Mouse (Mus musculus) lung, postnatal 0 days (tissue): ENCODE results near the gene Wwc2. TPM values are rescaled to one million over a fixed set of nuclear protein-coding genes. Genes with fewer than 3 reads are reported as not detected.
A peak's percentile ranks its signal among the peaks of the same experiment; 100 is the strongest.

Source experiments
- ATAC-seq: fragments of 200-750 bp; cut with Nextera tagmentation; 2 replicates; pipeline ENCODE4 v1.8.0; 2017; ENCODE audit warnings: moderate library complexity
- DNase-seq: peaks from one replicate; pipeline ENCODE4 v3.0.0-alpha.2; 2016; ENCODE audit warnings: low spot score
- H3K27ac ChIP-seq: fragments of 300-500 bp; sonication (generic); 2 replicates; pipeline ENCODE4 v1.5.1; 2014; ENCODE audit warnings: antibody characterized with exemption, mild to moderate bottlenecking, low read length, mixed read lengths
- H3K27me3 ChIP-seq: fragments of 300-500 bp; sonication (generic); replicated peaks from 2 replicates; pipeline ENCODE4 v1.6.1; 2014; ENCODE audit warnings: low read length, mixed read lengths; ENCODE audit not compliant: insufficient read depth
- H3K36me3 ChIP-seq: fragments of 300-500 bp; sonication (generic); 2 replicates; pipeline ENCODE4 v1.6.1; 2014; ENCODE audit warnings: low read length, mixed read lengths; ENCODE audit not compliant: insufficient read depth
- H3K4me1 ChIP-seq: fragments of 300-500 bp; sonication (generic); 2 replicates; pipeline ENCODE4 v1.6.1; 2014; ENCODE audit warnings: antibody characterized with exemption, low read depth, low read length, mixed read lengths; ENCODE audit not compliant: insufficient read depth
- H3K4me2 ChIP-seq: fragments of 300-500 bp; sonication (generic); replicated peaks from 2 replicates; pipeline ENCODE4 v1.6.1; 2014; ENCODE audit warnings: low read depth, mild to moderate bottlenecking, low read length, moderate library complexity, mixed read lengths
- H3K4me3 ChIP-seq: fragments of 300-500 bp; sonication (generic); 2 replicates; pipeline ENCODE4 v1.5.1; 2014; ENCODE audit warnings: low read depth, low read length
- H3K9ac ChIP-seq: fragments of 300-500 bp; sonication (generic); replicated peaks from 2 replicates; pipeline ENCODE4 v1.6.1; 2014; ENCODE audit warnings: low read depth, mild to moderate bottlenecking
- H3K9me3 ChIP-seq: fragments of 300-500 bp; sonication (generic); 2 replicates; pipeline ENCODE4 v1.6.1; 2016; ENCODE audit warnings: low read length, mixed read lengths
- CTCF ChIP-seq: IDR thresholded peaks from 2 replicates; pipeline ENCODE4 v1.5.1; 2016; ENCODE audit warnings: antibody characterized with exemption, mild to moderate bottlenecking
- EP300 ChIP-seq: IDR thresholded peaks from 2 replicates; pipeline ENCODE4 v1.6.1; 2016; ENCODE audit warnings: antibody characterized with exemption, mild to moderate bottlenecking, control low read depth
- WGBS: fragments of 180-500 bp; shearing (Covaris S2); extraction: QIAGEN DNeasy Blood & Tissue Kit; methylation state at CpG from one replicate; pipeline ENCODE4 v1.1.7; 2014; 5-methylcytosine and 5-hydroxymethylcytosine counted together
- polyA plus RNA-seq: library from polyadenylated mRNA; unstranded; fragments of >200 nt; fragmentation: Nextera tagmentation; extraction: Ambion mirVana; gene quantifications from 2 replicates; pipeline ENCODE4 v1.2.1, GENCODE M21; 2015

The Wwc2 gene
- polyA plus RNA-seq, 1 experiment from 2014 or later: 19.1 TPM

DNA sequence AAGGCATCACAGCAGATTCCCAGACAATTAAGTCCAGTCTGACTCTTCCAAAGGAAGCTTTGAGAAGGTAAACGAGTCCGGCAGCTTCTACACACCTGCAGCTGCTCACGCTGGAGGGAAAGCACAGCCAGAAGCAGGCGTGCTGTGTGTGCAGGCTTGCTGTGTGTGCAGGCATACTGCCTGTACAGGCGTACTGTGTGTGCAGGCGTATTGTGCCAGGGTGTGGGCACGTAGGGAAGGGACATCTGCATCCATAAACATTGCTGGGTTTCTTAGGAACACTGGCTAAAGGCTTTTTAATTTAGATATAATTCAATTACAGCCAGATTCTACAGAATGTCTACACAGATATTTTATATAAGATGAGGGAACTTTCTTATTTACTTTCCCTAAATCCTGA is 59.4 kb downstream of the Wwc2 start:
- Histone ChIP-seq H3K9me3 (no peaks in the 10 kb centered on the region), H3K4me2 (no peak overlapping the region), H3K27ac (no peak overlapping the region), H3K4me1 (peaks cover 9% of the 10 kb centered on the region; the same call in 1 of the 2 replicates), H3K27me3 (no peaks in the 10 kb centered on the region), H3K4me3 (no peak overlapping the region), H3K9ac (no peak overlapping the region), H3K36me3 (no peaks in the 10 kb centered on the region)
- ATAC-seq (no peak), DNase-seq (no peak)
- WGBS: 65% methylated on average over 7 of the region's 7 CpGs
- no peak for TF ChIP-seq EP300
- TF ChIP-seq CTCF: no peak

DNA sequence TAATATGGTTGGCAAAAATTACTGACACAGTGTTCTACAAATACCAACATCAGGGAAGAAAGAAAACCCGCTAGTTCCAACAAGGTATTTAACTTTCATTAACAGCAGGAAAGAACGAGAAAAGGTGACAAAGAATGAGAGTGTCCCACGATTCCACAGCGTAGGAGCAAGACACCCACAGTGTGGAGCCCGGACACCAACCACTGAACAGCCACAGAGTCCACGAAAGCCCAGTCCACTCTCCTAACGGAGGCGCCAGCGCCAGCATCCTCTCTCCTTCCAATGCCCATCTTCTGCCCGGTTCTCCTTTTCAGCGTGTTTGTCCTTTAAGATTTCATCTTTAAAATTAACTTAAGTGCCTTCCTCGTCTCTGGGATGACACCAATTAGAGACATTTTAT is 61.1 kb downstream of the Wwc2 start:
- Histone ChIP-seq H3K4me3 (no peak overlapping the region), H3K4me1 (peaks cover 9% of the 10 kb centered on the region; the same call in 1 of the 2 replicates), H3K27me3 (no peaks in the 10 kb centered on the region), H3K36me3 (no peaks in the 10 kb centered on the region), H3K9ac (no peak overlapping the region), H3K27ac (no peak overlapping the region), H3K4me2 (no peak overlapping the region), H3K9me3 (no peaks in the 10 kb centered on the region)
- WGBS: 84% methylated on average over 12 of the region's 12 CpGs
- DNase-seq (no peak), ATAC-seq (no peak)
- no peak for TF ChIP-seq EP300

DNA sequence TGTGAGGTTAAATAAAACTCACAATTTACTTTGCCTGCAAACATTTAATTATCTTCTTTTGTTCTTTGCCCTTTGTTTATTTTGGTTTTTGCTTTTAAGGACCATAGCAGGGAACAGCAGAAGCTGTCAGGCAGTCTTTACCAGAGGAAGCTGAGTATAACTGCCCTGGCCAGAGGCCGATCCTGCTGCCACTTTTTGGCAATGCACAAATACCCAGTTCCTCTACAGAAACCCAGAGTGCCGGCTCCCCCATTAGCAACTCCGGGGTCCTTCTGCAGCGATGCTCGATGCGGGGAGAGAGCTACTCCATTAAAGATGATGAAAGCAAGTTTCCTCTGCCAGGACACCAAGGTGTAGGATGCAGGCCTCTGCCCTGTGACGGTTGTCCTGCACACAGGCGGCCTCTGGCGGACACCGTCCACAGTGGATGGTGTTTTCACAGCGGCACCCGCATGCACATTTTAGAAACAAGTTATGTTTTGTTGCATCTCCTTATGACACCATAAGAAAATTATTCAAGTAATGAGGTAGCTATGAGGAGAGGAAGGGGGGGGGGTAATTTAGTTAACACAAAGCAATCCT is 62.0 kb downstream of the Wwc2 start:
- 75% methylated on average over 12 of the region's 12 CpGs for WGBS

DNA sequence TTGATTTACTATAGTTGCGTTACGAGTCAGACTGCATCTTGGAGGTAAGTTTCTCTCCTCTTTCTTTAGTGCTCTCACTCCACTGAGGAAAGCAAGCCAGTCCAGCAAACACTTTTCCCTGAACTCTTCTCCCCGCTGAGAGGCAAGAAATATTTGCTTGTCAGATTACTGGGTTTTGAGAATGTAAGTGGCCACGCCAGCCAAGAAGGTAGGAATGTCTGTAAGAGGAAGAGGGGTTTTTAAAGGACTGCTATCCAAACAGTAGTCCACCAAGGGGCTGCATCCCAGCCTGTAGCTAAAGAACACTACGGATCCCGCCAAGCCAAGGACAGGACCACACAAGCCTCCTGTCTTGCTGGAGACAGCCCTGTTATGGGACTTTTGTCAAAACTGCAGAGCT is 65.8 kb downstream of the Wwc2 start:
- peak; percentile 69 for ATAC-seq
- no peaks in the 10 kb centered on the region for H3K9me3 ChIP-seq
- no peaks in the 10 kb centered on the region for H3K27me3 ChIP-seq
- no peak overlapping the region for H3K4me3 ChIP-seq
- 0 out of 2 replicates have a peak, but pooled peaks cover 3% of the 10 kb centered on the region for H3K36me3 ChIP-seq
- WGBS: 46% methylated on average over 6 of the region's 6 CpGs
- peak; percentile 80 for DNase-seq
- peaks cover 8% of the 10 kb centered on the region; the same call in 1 of the 2 replicates for H3K4me1 ChIP-seq
- H3K27ac ChIP-seq: peak overlapping the region; percentile 20
- TF ChIP-seq CTCF: no peak
- TF ChIP-seq EP300: peak; percentile 95
- no peak overlapping the region for H3K9ac ChIP-seq
- peak overlapping the region; percentile 19; the same call in 1 of the 2 replicates for H3K4me2 ChIP-seq

More for the DNA sequence above, 62.0 kb downstream of the Wwc2 start:
- Histone ChIP-seq H3K4me2 (no peak overlapping the region), H3K36me3 (no peaks in the 10 kb centered on the region), H3K4me1 (peaks cover 9% of the 10 kb centered on the region; the same call in 1 of the 2 replicates), H3K27ac (no peak overlapping the region), H3K9me3 (no peaks in the 10 kb centered on the region), H3K9ac (no peak overlapping the region), H3K4me3 (no peak overlapping the region), H3K27me3 (no peaks in the 10 kb centered on the region)
- ATAC-seq: no peak
- DNase-seq: no peak
- TF ChIP-seq EP300 (no peak), CTCF (peak; percentile 21; the same call in 1 of the 2 replicates)

DNA sequence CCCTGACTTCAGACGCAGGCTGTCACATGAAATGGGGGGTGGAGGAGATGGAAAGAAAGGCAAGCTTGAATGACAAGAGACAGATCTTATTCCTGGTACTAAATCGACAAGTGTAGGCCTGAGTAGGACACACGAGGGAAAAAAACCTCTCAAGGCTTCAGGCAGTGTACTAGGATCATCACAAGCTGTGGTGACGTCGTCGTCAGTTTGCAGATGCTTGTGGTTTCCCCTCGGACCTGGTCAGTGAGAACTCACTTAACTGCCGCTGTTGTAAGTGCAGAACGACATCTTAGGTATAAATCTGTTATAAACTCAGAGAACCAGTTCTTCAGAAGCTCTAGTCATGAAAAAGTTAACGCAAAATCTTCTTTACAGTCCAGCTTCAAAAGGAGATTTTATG is 67.9 kb downstream of the Wwc2 start:
- ATAC-seq: no peak
- no peak overlapping the region for H3K27ac ChIP-seq
- TF ChIP-seq CTCF (no peak), EP300 (no peak)
- no peaks in the 10 kb centered on the region for H3K27me3 ChIP-seq
- peaks cover 8% of the 10 kb centered on the region; the same call in 1 of the 2 replicates for H3K4me1 ChIP-seq
- H3K9me3 ChIP-seq: no peaks in the 10 kb centered on the region
- H3K4me2 ChIP-seq: no peak overlapping the region
- DNase-seq: no peak
- no peak overlapping the region for H3K9ac ChIP-seq
- 0 out of 2 replicates have a peak, but pooled peaks cover 3% of the 10 kb centered on the region for H3K36me3 ChIP-seq
- 41% methylated on average over 10 of the region's 10 CpGs for WGBS
- H3K4me3 ChIP-seq: no peak overlapping the region

DNA sequence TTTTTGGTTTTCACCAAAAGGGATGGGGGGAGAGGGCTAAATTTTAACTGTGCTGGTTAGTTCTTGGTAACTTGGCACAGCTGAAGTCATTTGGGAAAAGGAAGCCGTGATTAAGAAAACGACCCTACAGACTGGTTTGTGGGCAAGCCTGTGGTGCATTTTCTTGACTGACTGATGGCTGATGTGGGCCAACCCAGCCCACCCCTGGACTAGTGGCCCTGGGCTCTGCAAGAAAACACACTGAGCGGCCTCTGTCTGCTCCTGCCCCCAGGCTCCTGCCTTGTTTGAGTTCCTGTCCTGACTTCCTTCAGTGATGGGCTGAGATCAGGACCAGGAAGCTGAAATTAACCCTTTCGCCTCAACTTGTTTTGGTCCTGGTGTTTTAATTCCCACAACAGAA is 68.7 kb downstream of the Wwc2 start:
- H3K4me1 ChIP-seq: peaks cover 8% of the 10 kb centered on the region; the same call in 1 of the 2 replicates
- TF ChIP-seq EP300: no peak
- TF ChIP-seq CTCF: no peak
- WGBS: 70% methylated on average over 4 of the region's 4 CpGs
- H3K9ac ChIP-seq: no peak overlapping the region
- H3K27ac ChIP-seq: no peak overlapping the region
- H3K36me3 ChIP-seq: 0 out of 2 replicates have a peak, but pooled peaks cover 3% of the 10 kb centered on the region
- DNase-seq (no peak), ATAC-seq (no peak)
- H3K27me3 ChIP-seq: no peaks in the 10 kb centered on the region
- H3K4me2 ChIP-seq: no peak overlapping the region
- H3K9me3 ChIP-seq: no peaks in the 10 kb centered on the region
- no peak overlapping the region for H3K4me3 ChIP-seq
